Mouse (Mus musculus): ENCODE measurements around the gene Gm17409. TPM values are rescaled to one million over a fixed set of nuclear protein-coding genes. Genes with fewer than 3 reads are reported as not detected.

Gene Gm17409
- total RNA-seq (2017), result not detected in 3 replicates

DNA sequence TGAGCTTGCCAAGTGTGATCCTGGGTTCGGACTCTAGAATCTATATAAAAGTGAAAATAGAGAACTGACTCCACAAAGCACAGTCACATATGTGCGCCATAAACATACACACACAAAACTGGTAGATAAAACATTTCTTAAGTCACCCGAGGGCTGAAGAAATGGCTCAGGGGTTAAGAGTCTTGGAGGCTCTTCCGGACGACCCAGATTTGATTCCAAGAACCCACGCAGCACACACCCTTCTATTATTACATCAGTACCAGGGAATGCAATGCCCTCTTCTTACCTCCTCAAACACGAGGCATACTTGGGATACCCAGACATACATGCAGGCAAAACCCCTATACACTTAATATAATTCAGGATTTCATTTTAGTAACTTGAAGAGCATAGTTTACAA lies at the start of gene Gm17409:
Gm17409 (plus strand) TSS at position 301 of the 400 bp plus-strand sequence.
- no peak for ATAC-seq (replicated peaks; ENCODE audit: insufficient number of reproducible peaks, low FRiP score, low TSS enrichment, poor library complexity, severe bottlenecking)

DNA sequence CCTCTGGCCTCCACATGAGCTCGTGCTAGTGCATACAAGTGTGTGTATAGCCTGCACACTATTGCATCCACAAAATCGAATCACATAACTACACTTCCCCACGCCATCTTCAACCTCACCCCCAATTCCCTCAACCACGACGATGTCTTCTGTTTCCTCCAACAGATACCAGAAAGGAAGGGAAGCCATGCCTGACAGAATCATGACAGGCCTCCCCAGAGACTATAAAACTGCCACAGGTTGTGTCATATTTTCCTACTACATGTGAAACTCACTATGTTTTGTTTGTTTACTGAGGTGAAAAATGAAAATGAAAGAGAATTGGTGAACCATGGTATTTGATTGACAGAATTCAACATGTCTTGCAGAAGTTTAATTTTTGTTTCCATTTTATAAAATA lies 46.6 kb upstream of the Gm17409 start:
- no peak for ATAC-seq (replicated peaks; ENCODE audit: insufficient number of reproducible peaks, low FRiP score, low TSS enrichment, poor library complexity, severe bottlenecking)

DNA sequence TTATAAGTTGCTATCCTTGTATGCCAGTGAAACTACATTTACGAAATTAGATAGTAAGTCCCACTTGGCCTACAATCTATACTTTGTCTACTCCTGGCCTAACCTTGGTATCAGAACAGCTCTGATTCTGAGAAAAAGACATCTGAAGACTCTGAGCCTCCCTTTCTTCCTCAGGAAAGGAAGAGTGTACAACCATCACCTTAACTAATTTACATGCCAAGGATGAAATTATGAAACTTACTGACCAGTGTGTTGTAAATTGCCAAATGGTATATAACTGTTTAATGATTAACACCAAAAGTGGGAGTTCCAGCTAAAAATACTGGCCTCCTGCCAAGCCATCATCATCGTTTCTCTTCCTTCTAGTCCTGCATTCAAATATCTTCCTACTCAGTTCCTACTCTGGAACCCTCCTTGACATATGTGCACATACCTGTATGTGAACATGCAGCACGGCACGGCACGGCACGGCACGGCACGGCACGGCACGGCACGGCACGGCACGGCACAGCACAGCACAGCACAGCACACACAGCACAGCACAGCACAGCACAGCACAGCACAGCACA lies 44.4 kb upstream of the Gm17409 start:
- ATAC-seq (replicated peaks; ENCODE audit: insufficient number of reproducible peaks, low FRiP score, low TSS enrichment, poor library complexity, severe bottlenecking), result no peak

DNA sequence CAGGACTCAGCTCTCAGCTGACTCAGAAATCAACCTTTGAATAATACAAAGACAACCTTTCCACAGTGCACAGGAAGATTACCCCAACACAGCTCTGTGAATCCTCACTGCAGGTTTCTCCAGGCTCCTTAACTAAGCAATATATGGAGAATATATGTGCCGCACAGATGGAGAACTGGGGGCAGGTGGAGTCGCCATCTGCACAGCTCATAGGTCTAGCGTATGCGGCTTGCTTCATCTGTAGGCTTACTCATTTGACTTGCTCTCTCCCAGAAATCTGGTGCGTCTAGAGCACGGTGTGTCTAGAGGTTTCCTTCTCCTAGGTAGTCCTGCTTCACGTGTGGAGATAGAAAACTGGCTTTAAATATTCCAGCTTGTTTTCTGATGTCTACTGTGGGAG lies 37.7 kb upstream of the Gm17409 start:
- ATAC-seq (replicated peaks; ENCODE audit: insufficient number of reproducible peaks, low FRiP score, low TSS enrichment, poor library complexity, severe bottlenecking), result no peak

DNA sequence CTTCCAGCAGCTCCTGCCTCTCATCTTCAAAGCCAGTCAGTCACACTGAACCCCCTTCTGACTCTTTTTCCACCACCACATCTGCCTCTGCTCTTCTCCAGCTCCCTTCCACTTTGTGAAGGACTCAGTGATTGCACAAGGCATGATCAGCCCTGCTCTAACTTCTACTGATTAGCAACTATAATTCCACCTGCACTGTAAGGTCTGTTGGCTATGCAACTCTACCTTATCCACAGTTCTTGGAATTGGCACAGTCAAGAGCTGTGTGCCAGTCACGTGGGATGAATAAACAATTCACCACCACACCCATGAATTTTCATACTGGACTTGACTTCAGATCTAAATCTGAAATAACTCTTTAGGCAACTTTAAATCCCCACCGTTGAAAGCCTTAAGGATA lies 36.6 kb upstream of the Gm17409 start:
- ATAC-seq (replicated peaks; ENCODE audit: insufficient number of reproducible peaks, low FRiP score, low TSS enrichment, poor library complexity, severe bottlenecking), result no peak

DNA sequence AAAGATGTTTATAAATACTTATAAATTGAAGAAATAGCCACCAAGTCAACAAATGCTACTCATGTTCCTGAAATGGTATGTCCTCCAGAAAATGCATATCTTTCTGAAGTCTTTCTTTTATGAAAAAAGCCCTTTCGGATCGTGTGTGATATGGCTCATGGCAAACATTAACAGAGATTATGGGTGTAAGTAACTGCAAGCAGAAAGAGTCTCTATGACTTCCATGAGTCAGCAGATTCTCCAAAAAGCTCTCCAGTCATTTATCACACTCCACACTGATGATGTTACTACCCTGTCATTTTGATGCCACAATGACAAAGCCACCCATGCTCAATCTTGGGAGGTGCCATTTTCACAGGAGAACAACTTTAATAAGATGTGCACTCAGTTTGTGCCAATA lies 35.5 kb upstream of the Gm17409 start:
- no peak for ATAC-seq (replicated peaks; ENCODE audit: insufficient number of reproducible peaks, low FRiP score, low TSS enrichment, poor library complexity, severe bottlenecking)

DNA sequence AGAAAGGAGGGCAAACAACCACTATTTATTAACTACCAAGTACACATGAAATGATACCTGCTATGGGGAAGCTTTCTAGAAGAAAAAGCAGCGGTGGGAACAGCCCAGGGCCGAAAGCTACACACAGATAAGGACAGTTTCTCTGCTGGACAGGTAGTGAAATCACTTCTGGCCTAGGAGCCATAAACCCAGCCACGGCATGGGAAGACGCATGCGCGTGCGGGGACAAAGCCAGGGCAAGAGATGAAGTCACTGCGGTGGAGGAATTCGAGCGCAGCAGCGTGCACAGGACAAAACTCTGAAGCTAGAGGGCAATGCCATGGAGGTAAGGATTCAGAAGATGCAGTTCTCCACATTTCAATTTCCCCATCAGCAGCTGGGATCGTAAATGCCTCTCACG lies 34.4 kb upstream of the Gm17409 start:
- ATAC-seq (replicated peaks; ENCODE audit: insufficient number of reproducible peaks, low FRiP score, low TSS enrichment, poor library complexity, severe bottlenecking), result no peak

DNA sequence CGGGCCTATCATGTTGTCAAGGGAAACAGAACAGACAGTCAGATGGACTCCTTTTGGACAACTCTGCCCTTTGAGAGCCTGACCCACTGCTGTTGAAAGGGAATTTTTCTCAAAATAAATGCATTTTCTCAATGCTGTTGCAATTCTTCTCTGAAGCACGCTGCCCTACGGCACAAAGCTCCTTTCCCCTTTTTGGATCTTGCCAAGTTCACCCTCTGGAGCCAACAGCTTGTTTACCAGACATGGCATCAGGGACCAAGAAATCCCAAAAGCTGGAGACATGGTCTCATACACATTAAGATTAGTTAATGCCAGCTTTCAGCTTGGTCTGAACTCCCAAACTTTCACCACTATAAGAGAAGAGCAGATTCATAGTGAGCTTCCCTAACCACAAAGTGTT lies 33.0 kb upstream of the Gm17409 start:
- no peak for ATAC-seq (replicated peaks; ENCODE audit: insufficient number of reproducible peaks, low FRiP score, low TSS enrichment, poor library complexity, severe bottlenecking)

DNA sequence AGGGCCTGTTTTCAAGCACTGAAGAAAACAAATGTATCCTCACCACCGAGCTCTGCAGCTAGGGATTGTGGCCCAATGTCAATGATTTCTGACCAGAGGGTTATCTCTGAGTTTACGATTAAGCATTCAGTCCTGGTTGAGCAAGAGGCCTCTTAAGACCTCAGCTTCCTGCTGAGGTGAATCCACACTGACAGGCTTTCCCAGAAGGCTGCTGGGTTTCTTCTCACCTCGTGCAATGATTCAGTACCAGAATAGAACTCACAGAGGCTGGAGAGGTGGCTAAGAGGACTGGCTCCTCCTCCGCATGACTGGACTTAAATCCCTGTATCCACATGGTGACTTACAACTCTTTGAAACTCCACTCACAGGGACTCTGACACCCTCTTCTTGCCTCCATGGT lies 26.8 kb upstream of the Gm17409 start:
- ATAC-seq (replicated peaks; ENCODE audit: insufficient number of reproducible peaks, low FRiP score, low TSS enrichment, poor library complexity, severe bottlenecking), result no peak

DNA sequence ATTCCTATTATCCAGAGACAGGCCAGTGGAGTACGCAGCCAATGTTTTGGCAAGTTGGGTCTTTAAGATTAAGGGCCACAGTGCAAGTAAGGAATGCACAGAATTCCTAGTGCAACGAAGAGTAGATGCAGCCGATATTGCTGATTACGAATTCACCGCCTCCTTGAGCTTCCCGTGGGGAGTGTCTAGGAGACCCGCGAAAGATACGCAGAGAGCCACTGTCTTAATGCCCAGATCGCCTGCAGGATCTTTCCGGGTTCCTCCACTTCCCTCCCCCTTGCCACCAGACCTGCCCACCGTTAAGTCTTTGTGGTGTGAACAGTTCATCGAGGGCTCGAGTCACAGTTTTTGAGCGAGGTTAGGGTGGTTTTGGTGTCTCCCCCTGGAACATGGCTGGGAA lies 22.9 kb upstream of the Gm17409 start:
- no peak for ATAC-seq (replicated peaks; ENCODE audit: insufficient number of reproducible peaks, low FRiP score, low TSS enrichment, poor library complexity, severe bottlenecking)

DNA sequence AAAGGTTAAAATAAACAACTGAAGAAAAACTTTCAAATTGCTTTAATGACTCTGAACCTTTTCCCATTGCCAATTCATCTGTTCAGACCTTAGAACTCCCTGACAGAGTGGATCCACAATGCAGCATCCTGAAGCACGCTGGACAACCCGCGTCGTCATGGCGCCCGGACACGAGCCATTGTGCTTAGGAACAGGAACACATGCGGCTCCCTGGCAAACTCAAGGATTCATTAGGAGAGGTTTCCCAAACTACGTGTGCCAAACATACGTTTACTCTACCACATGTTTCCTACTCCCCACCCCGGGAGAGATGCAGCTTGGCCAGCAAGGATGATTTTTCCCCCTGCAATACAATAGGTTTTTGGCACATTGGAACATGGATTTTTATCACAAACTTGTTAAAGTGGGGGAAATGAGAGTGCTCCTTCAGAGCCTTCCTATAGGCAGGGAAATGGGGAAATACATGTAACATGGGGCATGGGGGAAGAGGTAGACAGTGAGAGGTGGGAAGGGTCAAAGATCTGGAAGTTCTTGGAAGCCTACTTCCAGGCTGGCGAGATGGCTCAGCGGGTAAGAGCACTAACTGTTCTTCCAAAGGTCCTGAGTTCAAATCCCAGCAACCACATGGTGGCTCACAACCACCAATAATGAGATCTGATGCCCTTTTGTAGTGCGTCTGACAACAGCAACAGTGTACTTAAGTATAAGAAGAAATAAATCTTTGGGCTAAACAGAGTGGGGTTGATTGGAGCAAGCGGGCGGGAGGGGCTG lies 15.6 kb upstream of the Gm17409 start:
- ATAC-seq (replicated peaks; ENCODE audit: insufficient number of reproducible peaks, low FRiP score, low TSS enrichment, poor library complexity, severe bottlenecking), result no peak

DNA sequence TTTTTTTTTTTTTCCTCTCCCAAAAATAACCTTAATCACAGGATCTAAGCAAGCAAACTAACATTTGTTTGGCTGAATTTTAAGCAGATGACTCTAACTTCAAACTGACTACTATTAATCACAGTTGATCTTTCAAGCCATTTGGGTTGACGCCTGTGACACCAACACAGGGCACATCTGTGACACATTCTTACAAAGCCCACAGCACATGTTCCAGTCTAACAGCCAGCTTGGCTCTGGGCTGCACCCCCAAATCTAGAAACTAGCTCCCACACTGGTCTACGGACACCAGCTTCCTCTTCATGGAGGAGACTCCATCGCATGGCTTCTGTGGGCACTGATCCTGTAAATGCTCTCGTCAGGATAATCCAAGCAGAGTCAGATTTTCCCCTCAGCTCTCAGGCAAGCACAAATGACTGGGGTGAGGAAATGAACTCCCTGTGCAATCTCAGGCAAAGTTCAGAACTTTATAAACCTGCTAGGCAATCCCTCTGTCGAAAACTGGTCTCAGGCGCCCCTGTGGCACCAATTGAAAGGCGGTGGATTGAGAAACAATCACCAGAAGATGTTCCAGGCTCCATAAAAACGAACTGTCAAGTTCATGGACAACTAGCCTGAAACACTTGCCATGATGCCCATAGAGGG lies 13.0 kb upstream of the Gm17409 start:
- no peak for ATAC-seq (replicated peaks; ENCODE audit: insufficient number of reproducible peaks, low FRiP score, low TSS enrichment, poor library complexity, severe bottlenecking)

DNA sequence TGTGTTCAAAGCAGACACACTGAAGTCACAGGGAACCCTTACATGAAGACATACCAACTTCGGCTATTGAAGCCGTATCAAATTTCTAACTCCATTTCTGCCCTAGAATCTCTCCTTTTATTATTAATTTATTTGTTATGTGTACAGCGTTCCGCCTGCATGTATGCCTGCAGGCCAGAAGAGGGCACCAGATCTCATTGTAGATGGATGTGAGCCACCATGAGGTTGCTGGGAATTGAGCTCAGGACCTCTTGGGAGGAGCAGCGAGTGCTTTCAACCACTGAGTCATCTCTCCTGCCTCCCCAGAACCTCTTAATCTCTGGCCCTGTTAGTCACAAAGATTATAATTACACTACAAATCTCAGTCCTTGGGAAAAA lies 12.4 kb upstream of the Gm17409 start:
- ATAC-seq (replicated peaks; ENCODE audit: insufficient number of reproducible peaks, low FRiP score, low TSS enrichment, poor library complexity, severe bottlenecking), result no peak

DNA sequence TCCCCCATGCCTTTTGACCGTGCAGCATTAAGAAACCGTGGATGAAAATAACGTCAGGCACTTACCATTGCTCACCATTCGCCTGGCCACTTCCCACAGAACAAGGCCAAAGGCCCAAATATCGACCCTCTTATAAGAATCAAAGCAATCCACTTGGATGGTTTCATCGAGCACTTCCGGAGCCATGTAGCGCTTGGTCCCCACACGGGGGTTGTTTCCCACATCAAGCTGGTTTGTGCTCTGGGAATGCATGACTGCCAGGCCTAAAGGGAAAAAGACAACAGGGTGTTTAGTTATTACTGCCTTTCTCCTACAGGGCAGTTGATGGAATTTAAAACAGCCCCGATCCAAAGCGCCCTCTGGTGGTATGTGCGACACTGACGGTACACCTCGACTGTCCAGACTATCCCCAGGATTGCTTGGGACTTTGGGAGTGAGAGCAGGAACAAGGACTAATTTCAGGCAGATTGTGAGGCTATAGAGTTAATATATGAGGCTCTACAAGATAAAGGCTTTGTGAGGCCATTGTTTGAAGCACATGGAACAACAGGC lies 11.0 kb upstream of the Gm17409 start:
- no peak for ATAC-seq (replicated peaks; ENCODE audit: insufficient number of reproducible peaks, low FRiP score, low TSS enrichment, poor library complexity, severe bottlenecking)

DNA sequence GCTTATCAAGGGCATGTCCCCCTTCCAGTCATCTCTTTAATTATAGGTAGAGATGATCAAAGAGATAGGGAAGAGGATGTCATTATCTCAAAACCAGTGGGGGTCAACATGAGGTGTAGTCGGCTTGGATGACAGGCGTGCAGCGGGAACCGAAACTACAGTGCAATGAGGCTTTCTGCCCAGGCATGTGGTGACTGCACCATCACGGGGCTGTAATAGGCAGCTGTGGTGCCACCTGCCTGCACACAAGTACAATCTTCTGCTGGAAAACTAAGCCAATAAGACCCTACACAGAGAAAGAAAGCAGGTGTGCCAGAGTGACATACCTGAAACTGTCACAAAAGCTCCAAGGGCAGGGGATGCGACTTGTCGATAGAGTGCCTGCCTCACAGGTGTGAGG lies 374 bp downstream of the Gm17409 start:
- ATAC-seq (replicated peaks; ENCODE audit: insufficient number of reproducible peaks, low FRiP score, low TSS enrichment, poor library complexity, severe bottlenecking), result no peak

DNA sequence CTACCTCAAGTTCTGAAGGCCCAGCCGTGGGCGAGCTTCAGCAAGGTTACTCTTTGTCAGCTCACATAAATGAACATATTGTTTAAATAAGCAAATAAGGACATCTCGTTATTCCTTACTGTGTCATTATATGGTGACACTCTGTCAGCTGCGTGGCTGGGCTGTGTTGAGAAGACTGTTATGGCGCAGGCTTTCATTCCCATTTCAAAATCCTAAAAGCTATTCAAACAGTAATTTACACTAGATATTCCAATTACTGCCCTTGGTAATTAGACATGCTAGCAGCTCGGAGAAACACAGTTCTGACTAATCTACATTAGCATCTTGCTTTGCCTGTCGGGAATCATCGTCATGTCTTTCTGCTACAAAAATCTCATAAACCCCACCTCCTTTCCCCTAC lies 5.7 kb downstream of the Gm17409 start:
- no peak for ATAC-seq (replicated peaks; ENCODE audit: insufficient number of reproducible peaks, low FRiP score, low TSS enrichment, poor library complexity, severe bottlenecking)

DNA sequence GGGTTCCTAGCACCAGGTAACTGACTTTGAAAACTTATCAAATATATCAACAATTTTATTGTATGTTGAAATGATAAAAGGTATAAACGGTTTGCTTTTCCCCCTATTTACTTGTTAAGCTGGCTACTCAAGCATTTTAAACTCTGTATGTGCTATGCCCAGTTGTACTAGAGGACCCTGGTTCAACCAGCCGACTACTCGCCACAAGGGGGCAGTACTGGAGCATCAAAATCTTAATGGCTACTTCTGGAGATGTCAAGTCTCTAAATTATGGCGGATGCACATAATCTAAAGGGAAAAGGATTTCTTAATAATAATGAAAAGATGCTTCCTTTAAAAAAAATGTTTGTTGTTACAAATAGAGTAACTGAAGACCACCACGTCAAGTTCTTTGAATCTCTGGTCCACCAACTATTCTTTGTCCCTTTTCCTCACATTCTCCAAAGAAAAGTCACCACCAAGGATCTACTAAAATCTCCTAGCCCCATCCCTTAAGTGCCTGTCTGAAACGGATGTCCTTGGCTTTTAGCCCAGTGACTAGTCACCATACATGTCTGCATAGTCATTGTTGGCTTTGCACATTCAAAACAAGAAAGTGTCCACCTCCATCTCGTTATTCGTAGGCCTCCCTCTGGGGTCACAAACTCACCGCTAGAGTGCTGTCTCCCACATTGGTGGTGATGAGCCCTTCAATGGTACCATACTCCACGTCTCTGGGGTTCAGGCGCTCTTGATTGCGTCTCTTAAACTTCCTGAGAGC lies 7.2 kb downstream of the Gm17409 start:
- ATAC-seq (replicated peaks; ENCODE audit: insufficient number of reproducible peaks, low FRiP score, low TSS enrichment, poor library complexity, severe bottlenecking), result 0 out of 2 replicates have a peak, but pooled peaks have one; percentile 46

DNA sequence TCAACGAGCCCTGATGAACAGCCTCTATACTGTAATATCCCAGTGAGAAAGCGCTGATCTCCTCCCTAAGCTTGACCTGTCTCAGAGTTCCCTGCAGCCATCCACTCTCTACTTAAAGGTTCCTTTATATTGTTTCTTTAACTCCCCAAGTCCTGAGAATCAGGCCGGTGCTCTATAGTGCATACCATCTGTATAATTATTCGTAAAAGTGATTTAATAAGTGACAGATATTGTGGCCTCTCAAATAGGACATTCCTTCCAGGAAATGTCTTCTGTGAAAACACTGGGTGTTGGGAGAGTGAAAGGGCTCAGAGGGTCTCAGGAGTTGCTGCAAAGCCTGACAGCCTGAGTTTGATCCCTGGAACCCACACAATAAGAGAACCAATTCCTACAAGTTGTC lies 8.2 kb downstream of the Gm17409 start:
- no peak for ATAC-seq (replicated peaks; ENCODE audit: insufficient number of reproducible peaks, low FRiP score, low TSS enrichment, poor library complexity, severe bottlenecking)

DNA sequence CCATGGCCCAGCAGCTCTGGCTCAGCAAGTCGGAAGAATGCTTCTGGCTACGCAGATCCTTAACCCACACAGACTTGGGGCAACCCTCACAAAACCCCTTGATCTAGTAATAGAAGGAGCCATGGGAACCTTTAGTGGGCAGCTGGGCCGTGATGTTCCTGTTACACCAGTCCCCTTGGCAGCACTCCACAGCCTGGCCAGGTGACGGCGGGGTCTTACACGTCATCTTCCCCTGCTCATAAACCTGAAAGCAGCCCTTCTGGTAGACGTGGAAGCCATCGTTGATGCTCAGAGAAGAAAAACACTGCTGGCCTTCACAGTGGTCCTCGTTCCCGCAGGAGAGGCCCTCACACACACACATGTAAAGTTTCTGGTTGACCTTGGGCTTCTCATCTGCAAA lies 9.6 kb downstream of the Gm17409 start:
- ATAC-seq (replicated peaks; ENCODE audit: insufficient number of reproducible peaks, low FRiP score, low TSS enrichment, poor library complexity, severe bottlenecking), result no peak

Data from monocyte, adult 5-6 weeks (primary cell).